In genomic region chr6:98525286-98525685, GRCm38 (mm10) we compare ENCODE assay signal across 8 mouse cellular contexts.
A peak's percentile ranks its signal among the peaks of the same experiment; 100 is the strongest.
DNase-seq lines count a peak whose midpoint lies in the region; ATAC-seq and TF ChIP-seq lines count a peak whose summit lies in the region.

No protein-coding gene starts in this region.

- TF ChIP-seq CTCF in embryonic fibroblast, embryonic 13.5 days (IDR thresholded peaks at IDR 0.05; ENCODE audit: borderline replicate concordance, insufficient read depth, low read length) = peak; percentile 33; the same call in 1 of the 2 replicates

- peak overlapping the region; percentile 38 for H3K4me2 ChIP-seq in heart, embryonic 13.5 days
- H3K4me2 ChIP-seq in heart, embryonic 12.5 days = no peak overlapping the region

- no peaks in the 10 kb centered on the region for H3K4me1 ChIP-seq in heart, embryonic 13.5 days
- H3K4me1 ChIP-seq in heart, embryonic 12.5 days (replicated peaks) = no peaks in the 10 kb centered on the region; the same call in 1 of the 2 replicates
- no peaks in the 10 kb centered on the region for H3K4me1 ChIP-seq in embryonic fibroblast, embryonic 13.5 days (ENCODE audit: control insufficient read depth, insufficient read depth, low read length)

- no peak for ATAC-seq in heart, embryonic 13.5 days (ENCODE audit: extremely low read depth, insufficient number of reproducible peaks, low FRiP score, low TSS enrichment)
- no peak for ATAC-seq in heart, embryonic 12.5 days (ENCODE audit: insufficient number of reproducible peaks, low FRiP score)

- H3K9ac ChIP-seq in heart, embryonic 13.5 days = no peak overlapping the region
- H3K9ac ChIP-seq in heart, embryonic 12.5 days = no peak overlapping the region

- TF ChIP-seq POLR2A in embryonic fibroblast, embryonic 13.5 days (IDR thresholded peaks at IDR 0.05; ENCODE audit: low read depth, low read length) = no peak

- H3K9me3 ChIP-seq in heart, embryonic 13.5 days = no peaks in the 10 kb centered on the region
- no peaks in the 10 kb centered on the region for H3K9me3 ChIP-seq in heart, embryonic 12.5 days (replicated peaks)

- no peaks in the 10 kb centered on the region for H3K27me3 ChIP-seq in heart, embryonic 13.5 days (replicated peaks)
- no peaks in the 10 kb centered on the region for H3K27me3 ChIP-seq in heart, embryonic 12.5 days (replicated peaks)

- H3K4me3 ChIP-seq in heart, embryonic 13.5 days = no peak overlapping the region
- H3K4me3 ChIP-seq in heart, embryonic 12.5 days = no peak overlapping the region
- H3K4me3 ChIP-seq in embryonic fibroblast, embryonic 13.5 days (ENCODE audit: insufficient read depth, low read length) = no peak overlapping the region

- WGBS in heart, embryonic 13.5 days = 6% methylated on average over 6 of the region's 6 CpGs
- 9% methylated on average over 6 of the region's 6 CpGs for WGBS in heart, embryonic 12.5 days

- H3K27ac ChIP-seq in heart, embryonic 13.5 days (replicated peaks) = no peak overlapping the region
- no peak overlapping the region for H3K27ac ChIP-seq in heart, embryonic 12.5 days (ENCODE audit: poor library complexity, severe bottlenecking)
- no peak overlapping the region for H3K27ac ChIP-seq in embryonic fibroblast, embryonic 13.5 days (ENCODE audit: insufficient read depth, low read length)

- H3K36me3 ChIP-seq in heart, embryonic 13.5 days = no peaks in the 10 kb centered on the region
- no peaks in the 10 kb centered on the region for H3K36me3 ChIP-seq in heart, embryonic 12.5 days

- peak; percentile 57 for DNase-seq in CD4-positive helper T cell, adult 2 months (ENCODE audit: low read depth, low spot score)
- peak; percentile 69 for DNase-seq in adrenal gland, postnatal 10 days
- DNase-seq in layer of hippocampus, adult 18-20 months (ENCODE audit: low spot score in 2 of 2) = peak; percentile 27 to 73
- peak; percentile 73 for DNase-seq in lung, postnatal 36 days
- DNase-seq in thymus, postnatal 14 days = peak; percentile 62
